ENCODE assay signal across 8 mouse cellular contexts in the genomic region with DNA sequence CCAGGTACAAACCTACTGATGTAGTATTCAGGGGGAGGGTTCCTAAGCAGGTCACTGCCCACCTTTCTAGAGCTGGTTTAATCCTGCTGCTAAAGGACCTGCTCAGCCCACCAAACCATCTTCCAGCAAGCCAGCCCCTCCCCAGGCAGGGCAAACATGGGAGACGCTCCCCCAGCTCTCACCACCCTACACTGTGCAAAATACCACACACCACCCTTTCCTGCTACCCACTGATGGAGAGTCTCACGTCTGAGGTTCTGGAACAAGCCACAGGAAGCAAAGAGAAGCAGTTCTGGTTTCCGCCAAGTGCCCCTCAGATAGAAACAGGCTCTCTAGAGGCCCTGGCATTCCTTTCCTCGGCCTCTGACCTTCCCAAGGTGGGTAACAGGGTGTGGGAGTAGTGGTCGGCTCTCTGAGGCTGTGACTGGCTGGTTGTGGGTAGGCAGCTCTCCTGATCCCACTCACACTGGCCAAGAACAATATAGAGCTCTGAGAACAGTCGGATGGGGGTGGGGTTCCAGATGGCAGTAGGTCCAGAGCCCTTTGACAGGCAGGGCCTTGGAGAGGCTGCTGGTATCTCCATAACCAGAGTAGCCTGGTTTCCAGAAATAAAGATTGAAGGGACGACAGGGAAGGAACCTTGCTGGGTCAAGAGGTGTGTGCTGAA. TPM values are rescaled to one million over a fixed set of nuclear protein-coding genes. Genes with fewer than 3 reads are reported as not detected.
A peak's percentile ranks its signal among the peaks of the same experiment; 100 is the strongest.
DNase-seq lines count a peak whose midpoint lies in the region; ATAC-seq and TF ChIP-seq lines count a peak whose summit lies in the region.

No protein-coding gene starts in this region.

- peak overlapping the region; percentile 54 for H3K4me3 ChIP-seq in lung, postnatal 0 days (ENCODE audit: low read depth, low read length)
- peak overlapping the region; percentile 89 for H3K4me3 ChIP-seq in cortical plate, adult 2 months (ENCODE audit: insufficient read depth, low read length)
- peak overlapping the region; percentile 76 for H3K4me3 ChIP-seq in hindbrain, embryonic 13.5 days
- H3K4me3 ChIP-seq in olfactory bulb, adult 2 months (ENCODE audit: insufficient read depth, low read depth, low read length), result peak overlapping the region; percentile 88

- H3K4me2 ChIP-seq in lung, postnatal 0 days (replicated peaks; ENCODE audit: low read depth, low read length), result peak overlapping the region; percentile 81
- peak overlapping the region; percentile 93 for H3K4me2 ChIP-seq in hindbrain, embryonic 13.5 days

- WGBS in lung, postnatal 0 days, result 21% methylated on average over 7 of the region's 7 CpGs
- WGBS in hindbrain, embryonic 13.5 days, result 44% methylated on average over 7 of the region's 7 CpGs
- 41% methylated on average over 7 of the region's 7 CpGs for WGBS in olfactory bulb, adult 2 months

- no peaks in the 10 kb centered on the region for H3K27me3 ChIP-seq in lung, postnatal 0 days (replicated peaks; ENCODE audit: insufficient read depth, low read length)
- peaks cover 30% of the 10 kb centered on the region; the same call in 1 of the 2 replicates for H3K27me3 ChIP-seq in hindbrain, embryonic 13.5 days

- H3K9me3 ChIP-seq in lung, postnatal 0 days (ENCODE audit: low read length), result no peaks in the 10 kb centered on the region
- H3K9me3 ChIP-seq in hindbrain, embryonic 13.5 days, result no peaks in the 10 kb centered on the region

- H3K36me3 ChIP-seq in lung, postnatal 0 days (ENCODE audit: insufficient read depth, low read length), result no peaks in the 10 kb centered on the region
- H3K36me3 ChIP-seq in hindbrain, embryonic 13.5 days, result no peaks in the 10 kb centered on the region

- no peak overlapping the region for H3K9ac ChIP-seq in lung, postnatal 0 days (replicated peaks; ENCODE audit: low read depth)
- H3K9ac ChIP-seq in hindbrain, embryonic 13.5 days, result peak overlapping the region; percentile 92

- peaks cover 10% of the 10 kb centered on the region for H3K4me1 ChIP-seq in lung, postnatal 0 days (ENCODE audit: insufficient read depth, low read depth, low read length)
- H3K4me1 ChIP-seq in cortical plate, adult 2 months (ENCODE audit: control insufficient read depth, insufficient read depth, low read length), result no peaks in the 10 kb centered on the region
- peaks cover 33% of the 10 kb centered on the region for H3K4me1 ChIP-seq in hindbrain, embryonic 13.5 days (replicated peaks)
- H3K4me1 ChIP-seq in olfactory bulb, adult 2 months (ENCODE audit: control insufficient read depth, insufficient read depth, low read length), result peaks cover 24% of the 10 kb centered on the region

- no peak for TF ChIP-seq POLR2A in cortical plate, adult 2 months (IDR thresholded peaks at IDR 0.05; ENCODE audit: extremely low read depth, insufficient read depth, low read length)
- no peak for TF ChIP-seq POLR2A in olfactory bulb, adult 2 months (IDR thresholded peaks at IDR 0.05; ENCODE audit: insufficient read depth, low read depth, low read length)

- H3K27ac ChIP-seq in lung, postnatal 0 days (ENCODE audit: low read length), result peak overlapping the region; percentile 57; the same call in 1 of the 2 replicates
- no peak overlapping the region for H3K27ac ChIP-seq in cortical plate, adult 2 months (ENCODE audit: insufficient read depth, low read length)
- peak overlapping the region; percentile 92 for H3K27ac ChIP-seq in hindbrain, embryonic 13.5 days
- no peak overlapping the region for H3K27ac ChIP-seq in olfactory bulb, adult 2 months (ENCODE audit: insufficient read depth, low read depth, low read length)

- peak; percentile 21 for DNase-seq in lung, postnatal 0 days (ENCODE audit: low spot score)
- no peak for DNase-seq in lung, postnatal 4 days
- DNase-seq in kidney, adult 11 months, result no peak
- no peak for DNase-seq in adrenal gland, postnatal 14 days

- no peak for TF ChIP-seq EP300 in lung, postnatal 0 days (IDR thresholded peaks at IDR 0.05)

- ATAC-seq in lung, postnatal 0 days, result no peak; the same call in 1 of the 2 replicates
- peak; percentile 57 for ATAC-seq in hindbrain, embryonic 13.5 days (ENCODE audit: low FRiP score)
- no peak for ATAC-seq in megakaryocyte-erythroid progenitor cell, adult 5-6 weeks (replicated peaks; ENCODE audit: low FRiP score, low TSS enrichment, poor library complexity, severe bottlenecking)

- no peak for TF ChIP-seq CTCF in lung, postnatal 0 days (IDR thresholded peaks at IDR 0.05)
- TF ChIP-seq CTCF in cortical plate, adult 2 months (IDR thresholded peaks at IDR 0.05; ENCODE audit: extremely low read depth, insufficient read depth, low read length), result no peak
- no peak for TF ChIP-seq CTCF in olfactory bulb, adult 2 months (IDR thresholded peaks at IDR 0.05; ENCODE audit: insufficient read depth, low read depth, low read length)

RNA-seq across cellular contexts. Expression of a gene that starts 1.4 kb away (rescaled TPM):
- 16.0 and 17.9 TPM in 2 replicates for polyA plus RNA-seq in lung, postnatal 0 days (2015; fragmentation: Nextera tagmentation; extraction: Ambion mirVana)
- 102 and 103 TPM in 2 replicates for polyA plus RNA-seq in cortical plate, adult 2 months (2012; rRNA removed)
- 41.8 and 42.9 TPM in 2 replicates for polyA plus RNA-seq in hindbrain, embryonic 13.5 days (2015; fragmentation: Nextera tagmentation; extraction: Ambion mirVana)
- polyA plus RNA-seq in olfactory bulb, adult 2 months (2012; ENCODE audit: insufficient read depth, insufficient read length, low replicate concordance, missing spikeins), result not detected in 2 replicates
- 0.17 TPM in 1 of 2 replicates, not detected in the other for total RNA-seq in megakaryocyte-erythroid progenitor cell, adult 5-6 weeks (2014; fragmentation: Nextera tagmentation)
- total RNA-seq in megakaryocyte-erythroid progenitor cell, adult 5-6 weeks (2017), result not detected in 2 replicates
- total RNA-seq in adrenal gland, postnatal 14 days (2021), result 20.3 and 27.4 TPM in 2 replicates

RNA-seq across cellular contexts. Expression of a gene that starts 15.5 kb away (rescaled TPM):
- 14.0 and 15.8 TPM in 2 replicates for polyA plus RNA-seq in lung, postnatal 0 days (2015; fragmentation: Nextera tagmentation; extraction: Ambion mirVana)
- 20.6 and 21.5 TPM in 2 replicates for polyA plus RNA-seq in cortical plate, adult 2 months (2012; rRNA removed)
- polyA plus RNA-seq in hindbrain, embryonic 13.5 days (2015; fragmentation: Nextera tagmentation; extraction: Ambion mirVana), result 22.4 and 23.2 TPM in 2 replicates
- not detected in 2 replicates for polyA plus RNA-seq in olfactory bulb, adult 2 months (2012; ENCODE audit: insufficient read depth, insufficient read length, low replicate concordance, missing spikeins)
- not detected in 2 replicates for total RNA-seq in megakaryocyte-erythroid progenitor cell, adult 5-6 weeks (2014; fragmentation: Nextera tagmentation)
- 0.38 TPM in 1 of 2 replicates, not detected in the other for total RNA-seq in megakaryocyte-erythroid progenitor cell, adult 5-6 weeks (2017)
- total RNA-seq in adrenal gland, postnatal 14 days (2021), result 61.5 and 66.2 TPM in 2 replicates

RNA-seq across cellular contexts. Expression of a gene that starts 31.6 kb away (rescaled TPM):
- not detected in 2 replicates for polyA plus RNA-seq in lung, postnatal 0 days (2015; fragmentation: Nextera tagmentation; extraction: Ambion mirVana)
- polyA plus RNA-seq in cortical plate, adult 2 months (2012; rRNA removed), result 0.06 TPM in 1 of 2 replicates, not detected in the other
- polyA plus RNA-seq in hindbrain, embryonic 13.5 days (2015; fragmentation: Nextera tagmentation; extraction: Ambion mirVana), result 1.00 and 1.1 TPM in 2 replicates
- polyA plus RNA-seq in olfactory bulb, adult 2 months (2012; ENCODE audit: insufficient read depth, insufficient read length, low replicate concordance, missing spikeins), result not detected in 2 replicates
- not detected in 2 replicates for total RNA-seq in megakaryocyte-erythroid progenitor cell, adult 5-6 weeks (2014; fragmentation: Nextera tagmentation)
- not detected in 2 replicates for total RNA-seq in megakaryocyte-erythroid progenitor cell, adult 5-6 weeks (2017)
- not detected in 2 replicates for total RNA-seq in adrenal gland, postnatal 14 days (2021)

RNA-seq across cellular contexts. Expression of a gene that starts 37.4 kb away (rescaled TPM):
- 154 and 180 TPM in 2 replicates for polyA plus RNA-seq in lung, postnatal 0 days (2015; fragmentation: Nextera tagmentation; extraction: Ambion mirVana)
- polyA plus RNA-seq in cortical plate, adult 2 months (2012; rRNA removed), result 121 and 124 TPM in 2 replicates
- polyA plus RNA-seq in hindbrain, embryonic 13.5 days (2015; fragmentation: Nextera tagmentation; extraction: Ambion mirVana), result 196 and 205 TPM in 2 replicates
- not detected in 2 replicates for polyA plus RNA-seq in olfactory bulb, adult 2 months (2012; ENCODE audit: insufficient read depth, insufficient read length, low replicate concordance, missing spikeins)
- total RNA-seq in megakaryocyte-erythroid progenitor cell, adult 5-6 weeks (2014; fragmentation: Nextera tagmentation), result 81.8 and 92.4 TPM in 2 replicates
- total RNA-seq in megakaryocyte-erythroid progenitor cell, adult 5-6 weeks (2017), result 56.9 and 64.4 TPM in 2 replicates
- 136 and 146 TPM in 2 replicates for total RNA-seq in adrenal gland, postnatal 14 days (2021)

RNA-seq across cellular contexts. Expression of a gene that starts 44.3 kb away (rescaled TPM):
- polyA plus RNA-seq in lung, postnatal 0 days (2015; fragmentation: Nextera tagmentation; extraction: Ambion mirVana), result not detected in 2 replicates
- 0.40 and 0.44 TPM in 2 replicates for polyA plus RNA-seq in cortical plate, adult 2 months (2012; rRNA removed)
- polyA plus RNA-seq in hindbrain, embryonic 13.5 days (2015; fragmentation: Nextera tagmentation; extraction: Ambion mirVana), result 0.06 and 0.14 TPM in 2 replicates
- not detected in 2 replicates for polyA plus RNA-seq in olfactory bulb, adult 2 months (2012; ENCODE audit: insufficient read depth, insufficient read length, low replicate concordance, missing spikeins)
- not detected in 2 replicates for total RNA-seq in megakaryocyte-erythroid progenitor cell, adult 5-6 weeks (2014; fragmentation: Nextera tagmentation)
- not detected in 2 replicates for total RNA-seq in megakaryocyte-erythroid progenitor cell, adult 5-6 weeks (2017)
- 0.33 and 0.38 TPM in 2 replicates for total RNA-seq in adrenal gland, postnatal 14 days (2021)

Comparison
In these comparisons a context has a peak if more than half of its experiments do, and no peak if none do; other contexts are left out.
1. H3K27ac ChIP-seq: peak in lung, postnatal 0 days (single experiment) and hindbrain, embryonic 13.5 days (single experiment); none in cortical plate, adult 2 months (single experiment) and olfactory bulb, adult 2 months (single experiment).
2. Peak in every context shown above with its lines, with median percentiles within 50 percentile points of each other: H3K4me3 ChIP-seq.